Mouse (Mus musculus) heart, postnatal 25 days (tissue): ENCODE measurements around the gene Olfr839-ps1. TPM values are rescaled to one million over a fixed set of nuclear protein-coding genes. Genes with fewer than 3 reads are reported as not detected.

Source experiments
- DNase-seq: peaks from one replicate; pipeline ENCODE4 v3.0.0; 2022; ENCODE audit warnings: low spot score
- intact Hi-C: fragments of 180-260 bp; cut with DNase I; formaldehyde crosslinking; loops from one replicate; pipeline ENCODE4 v1.15.1; 2025
- total RNA-seq, 2 experiments: library from RNA; stranded (reverse); gene quantifications; 2 replicates each; pipeline ENCODE4 v1.2.3; 2021

Olfr839-ps1 gene
- total RNA-seq, result not detected

DNA sequence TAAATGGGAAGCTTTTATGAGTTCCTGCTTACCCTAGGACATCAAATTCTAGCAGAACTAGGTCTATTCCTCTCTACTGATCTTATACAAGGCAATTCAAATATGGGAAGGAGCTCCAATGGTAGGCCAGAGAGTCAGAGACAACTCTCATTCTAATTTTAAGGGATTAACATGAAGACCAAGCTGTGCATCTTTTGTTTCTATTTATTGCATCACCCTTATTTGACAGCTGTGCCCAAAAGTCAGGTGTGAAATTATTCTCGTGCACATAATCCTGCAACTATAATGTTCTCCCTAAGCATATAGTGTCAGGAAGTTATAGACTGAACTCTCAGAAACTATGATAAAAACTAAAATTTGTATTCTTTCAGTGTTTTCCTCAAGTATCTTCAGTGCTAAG, at the start of gene Olfr839-ps1:
Olfr839-ps1 (minus strand) TSS at position 101 of the 400 bp plus-strand sequence.
- DNase-seq, result no peak
- intact Hi-C loops, result no loop called here

DNA sequence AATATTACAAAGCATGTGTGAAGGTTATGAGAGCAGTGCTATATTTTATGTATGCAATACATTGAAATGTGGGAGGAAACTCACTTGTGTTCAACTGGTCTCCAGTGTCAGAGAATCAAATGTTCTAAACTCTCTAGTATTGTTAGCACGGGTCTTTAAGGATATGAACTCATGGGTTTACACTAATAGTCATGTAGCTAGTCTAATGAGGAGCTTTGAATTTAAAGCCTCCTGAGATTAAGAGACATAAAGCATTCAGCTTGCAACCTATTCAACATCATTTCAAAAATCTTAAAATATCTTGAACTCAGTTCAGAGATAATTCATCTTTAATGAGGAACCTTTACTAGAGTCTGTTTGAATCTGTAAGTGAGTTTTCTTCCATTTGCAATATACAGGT, 41.1 kb downstream of the Olfr839-ps1 start, which contains the start of gene Olfr837:
Olfr837 (plus strand) TSS at position 301 of the 400 bp plus-strand sequence.
- intact Hi-C loops, result no loop called here
- DNase-seq, result no peak

DNA sequence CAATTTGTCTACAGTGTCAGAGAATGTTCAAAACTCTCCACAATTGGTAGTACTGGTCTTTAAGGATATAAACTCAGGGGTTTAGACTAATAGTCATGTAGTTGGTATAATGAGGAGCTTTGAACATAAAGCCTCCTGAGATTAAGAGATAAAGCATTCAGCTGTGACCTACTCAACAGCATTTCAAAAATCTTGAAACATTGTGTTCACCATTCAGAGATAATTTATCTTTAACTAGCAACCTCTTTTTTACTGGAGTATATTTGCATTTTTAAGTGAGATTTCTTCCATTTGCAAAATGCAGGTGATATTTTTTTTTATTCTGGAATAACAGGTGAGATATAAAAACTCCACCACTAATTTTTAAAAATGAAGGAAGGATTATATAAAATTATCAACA, 57.0 kb downstream of the Olfr839-ps1 start, which contains the start of gene Olfr836:
Olfr836 (plus strand) TSS at position 301 of the 400 bp plus-strand sequence.
- intact Hi-C loops, result no loop called here
- DNase-seq, result no peak

Other genes with a start within 250 kb of the Olfr839-ps1 start
- gene Olfr832, start 240.2 kb downstream of the Olfr839-ps1 start, total RNA-seq, result not detected
- not detected for gene Olfr834, start 189.3 kb downstream of the Olfr839-ps1 start, total RNA-seq
- not detected for gene Olfr835, start 144.6 kb downstream of the Olfr839-ps1 start, total RNA-seq
- not detected for gene Olfr836, start 56.9 kb downstream of the Olfr839-ps1 start, total RNA-seq
- gene Olfr837, start 41.0 kb downstream of the Olfr839-ps1 start, total RNA-seq, result not detected
- gene Olfr843, start 74.7 kb upstream of the Olfr839-ps1 start, total RNA-seq, result not detected
- gene Olfr844, start 139.0 kb upstream of the Olfr839-ps1 start, total RNA-seq, result not detected
- not detected for gene Olfr845, start 159.1 kb upstream of the Olfr839-ps1 start, total RNA-seq
- not detected for gene Olfr846, start 186.7 kb upstream of the Olfr839-ps1 start, total RNA-seq
- not detected for gene Olfr847, start 201.4 kb upstream of the Olfr839-ps1 start, total RNA-seq